Comparison of ENCODE assay signal across 12 mouse cellular contexts in the genomic region with DNA sequence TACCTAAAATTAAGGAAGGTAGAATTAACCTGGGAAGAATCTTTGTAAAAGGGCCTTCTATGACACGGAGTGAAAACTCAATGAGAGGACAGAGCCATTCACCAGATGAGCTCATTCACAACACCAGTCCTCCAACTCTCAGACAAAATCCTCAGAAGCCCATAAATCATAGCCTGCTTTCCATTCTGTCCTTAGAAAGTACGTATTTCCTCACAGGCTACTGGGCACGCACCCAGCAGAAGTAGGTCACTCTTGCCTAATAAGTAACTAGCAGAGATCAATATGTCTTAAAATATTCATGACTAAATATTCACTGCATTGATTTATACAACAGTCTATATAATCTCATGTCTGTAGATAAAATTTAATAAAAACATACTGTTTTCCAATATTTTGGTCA.
DNase-seq lines count a peak whose midpoint lies in the region; ATAC-seq lines count a peak whose summit lies in the region.
"Had no signal": no experiment of that assay in that cellular context is flagged by ENCODE, and none has a peak within 500 bp of the region (broad histone marks: within the 10 kb centered on the region; RNA-seq: fewer than 3 reads in every experiment).

No protein-coding gene starts in this region.

- no peaks in the 10 kb centered on the region for H3K36me3 ChIP-seq in heart, embryonic 12.5 days
- H3K36me3 ChIP-seq: liver, embryonic 12.5 days; midbrain, embryonic 10.5 days; neural tube, embryonic 13.5 days had no signal

- intact Hi-C loops in heart, postnatal 14 days (cut with DNase I), result no loop called here
- intact Hi-C loops in left cerebral cortex, postnatal 25 days (cut with DNase I), result no loop called here

- no peaks in the 10 kb centered on the region for H3K27me3 ChIP-seq in heart, embryonic 12.5 days (replicated peaks)
- H3K27me3 ChIP-seq: liver, embryonic 12.5 days; neural tube, embryonic 13.5 days had no signal

- H3K4me1 ChIP-seq in heart, embryonic 12.5 days (replicated peaks), result peaks cover 3% of the 10 kb centered on the region
- H3K4me1 ChIP-seq: liver, embryonic 12.5 days; midbrain, embryonic 10.5 days; neural tube, embryonic 13.5 days had no signal

- no peak overlapping the region for H3K27ac ChIP-seq in heart, embryonic 12.5 days (ENCODE audit: poor library complexity, severe bottlenecking)
- H3K27ac ChIP-seq: layer of hippocampus, adult 2 months; liver, embryonic 12.5 days; midbrain, embryonic 10.5 days; neural tube, embryonic 13.5 days had no signal

- no peak for ATAC-seq in heart, embryonic 12.5 days (ENCODE audit: insufficient number of reproducible peaks, low FRiP score)
- ATAC-seq: liver, embryonic 12.5 days had no signal

- H3K4me3 ChIP-seq in heart, embryonic 12.5 days, result no peak overlapping the region
- H3K4me3 ChIP-seq: layer of hippocampus, adult 2 months; liver, embryonic 12.5 days; midbrain, embryonic 10.5 days; neural tube, embryonic 13.5 days had no signal

- H3K9ac ChIP-seq in heart, embryonic 12.5 days, result no peak overlapping the region
- H3K9ac ChIP-seq: liver, embryonic 12.5 days; neural tube, embryonic 13.5 days had no signal

- peak; percentile 5 to 12 for DNase-seq in heart, postnatal 14 days
- peak; percentile 80 for DNase-seq in NIH3T3 (ENCODE audit: low read depth)
- DNase-seq in adrenal gland, adult 8-10 months, result peak; percentile 80
- DNase-seq in kidney, postnatal 36 days, result peak; percentile 53 to 56
- no peak for DNase-seq in left cerebral cortex, postnatal 25 days (ENCODE audit: low spot score in 2 of 2)
- no peak for DNase-seq in layer of hippocampus, postnatal 25 days (ENCODE audit: extremely low spot score in 1 of 2, low spot score in 1 of 2)
- DNase-seq: cerebellum, postnatal 36 days had no signal

- no peaks in the 10 kb centered on the region for H3K9me3 ChIP-seq in heart, embryonic 12.5 days (replicated peaks)
- H3K9me3 ChIP-seq: liver, embryonic 12.5 days; midbrain, embryonic 10.5 days; neural tube, embryonic 13.5 days had no signal

- WGBS in heart, embryonic 12.5 days, result 86% methylated on average over 3 of the region's 3 CpGs

- H3K4me2 ChIP-seq in heart, embryonic 12.5 days, result no peak overlapping the region
- H3K4me2 ChIP-seq: liver, embryonic 12.5 days; neural tube, embryonic 13.5 days had no signal

Comparison
In these comparisons a context has a peak if more than half of its experiments do, and no peak if none do; other contexts are left out.
1. DNase-seq: peak in heart, postnatal 14 days (2 of 2), NIH3T3 (single experiment), adrenal gland, adult 8-10 months (single experiment) and kidney, postnatal 36 days (2 of 2); none in left cerebral cortex, postnatal 25 days (0 of 2) and layer of hippocampus, postnatal 25 days (0 of 2).